Mouse (Mus musculus): ENCODE results near the gene Kif5a. TPM values are rescaled to one million over a fixed set of nuclear protein-coding genes. Genes with fewer than 3 reads are reported as not detected.
A peak's percentile ranks its signal among the peaks of the same experiment; 100 is the strongest.
"Not testable (repeated sequence)": the region's sequence is repeated elsewhere in the genome, so short reads cannot be mapped to it uniquely, and the experiment has no call there.

Kif5a gene
- total RNA-seq, 2 experiments from 2014 or later = 5.4 to 8.0 TPM

DNA sequence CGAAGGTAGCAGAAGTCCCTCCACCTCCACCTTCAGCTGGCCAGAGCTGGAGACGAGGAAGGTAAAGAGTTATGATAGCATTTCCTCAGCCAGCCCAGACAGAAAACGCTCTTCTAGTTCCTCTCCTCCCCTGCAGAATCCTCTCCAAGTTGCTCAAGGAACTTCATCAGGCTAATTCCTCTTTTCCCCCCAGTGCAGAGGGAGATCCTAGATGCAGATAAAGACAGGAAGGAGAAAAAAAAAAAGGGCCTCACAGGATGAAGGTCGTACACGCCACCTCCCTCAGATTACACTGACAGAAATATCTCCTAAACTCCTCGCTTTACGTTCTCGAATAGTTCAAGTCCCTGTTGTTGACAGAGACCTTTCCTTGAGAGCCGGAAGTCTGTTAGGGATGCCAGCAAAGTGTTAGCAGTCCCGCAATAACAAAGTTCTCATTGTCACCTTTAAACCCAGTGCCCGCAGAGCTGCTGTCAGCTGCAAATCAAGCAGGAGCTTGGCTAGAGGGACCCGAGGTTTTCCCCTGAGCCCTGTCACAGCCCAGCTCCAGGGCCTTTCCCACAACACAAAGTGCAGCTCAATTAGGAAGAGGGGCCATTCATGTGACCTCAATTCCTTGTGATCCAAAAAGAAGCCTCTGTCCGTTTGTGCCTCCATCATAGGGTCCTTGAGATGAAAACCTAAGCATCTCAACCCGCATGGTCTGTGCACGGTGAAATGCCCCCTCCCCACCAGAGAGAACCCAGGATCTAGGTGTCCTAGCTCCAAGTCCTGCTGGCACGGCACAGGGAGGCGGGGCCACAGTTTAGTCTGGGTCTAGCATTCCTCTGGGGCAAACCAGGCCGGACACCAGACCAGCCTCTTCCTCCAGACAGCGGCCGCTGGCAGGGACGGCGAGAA, 68.5 kb downstream of the Kif5a start:
- peak; percentile 58 to 66 for DNase-seq (ENCODE audit: low spot score in 2 of 2)

DNA sequence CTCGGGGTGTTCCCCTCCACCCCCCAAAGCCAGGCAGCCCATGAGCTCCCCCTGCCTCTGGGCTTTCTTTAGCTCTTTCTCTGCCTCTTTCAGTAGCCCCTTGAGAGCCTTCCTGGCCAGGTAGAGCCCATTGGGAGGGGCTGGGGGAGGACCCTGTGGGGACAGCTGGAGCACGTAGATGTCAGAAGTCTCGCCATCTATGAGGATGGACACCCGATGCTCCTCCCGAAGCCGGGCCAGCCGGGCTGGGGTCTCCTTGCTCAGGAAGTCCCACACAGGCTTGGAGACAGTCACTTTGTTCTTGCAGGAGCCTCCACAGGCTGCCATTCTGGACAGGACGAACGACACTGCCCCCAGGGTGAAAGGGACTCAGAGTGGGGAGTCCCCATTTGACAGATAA, 70.1 kb downstream of the Kif5a start:
- DNase-seq (ENCODE audit: low spot score in 2 of 2) = no peak

DNA sequence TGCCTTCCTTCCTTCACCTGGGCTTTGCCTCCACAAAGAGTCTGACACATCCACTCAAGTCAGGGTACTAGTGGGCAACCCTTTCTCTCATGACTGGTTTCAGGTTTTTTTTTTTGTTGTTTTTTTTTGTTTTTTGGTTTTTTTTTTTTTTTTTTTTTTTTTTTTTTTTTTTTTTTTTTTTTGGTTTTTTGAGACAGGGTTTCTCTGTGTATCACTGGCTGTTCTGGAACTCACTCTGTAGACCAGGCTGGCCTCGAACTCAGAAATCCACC, 71.2 kb downstream of the Kif5a start:
- not testable (repeated sequence) for DNase-seq (ENCODE audit: low spot score in 2 of 2)

GRCm38 (mm10) chr10:127191191-127192056, 71.7 kb downstream of the Kif5a start:
- DNase-seq (ENCODE audit: low spot score in 2 of 2) = no peak

GRCm38 (mm10) chr10:127190398-127191190, 72.6 kb downstream of the Kif5a start:
- DNase-seq (ENCODE audit: low spot score in 2 of 2) = no peak

GRCm38 (mm10) chr10:127189651-127190381, 73.3 kb downstream of the Kif5a start, which contains the start of gene Arhgef25:
TSS of gene Arhgef25 (minus strand) at chr10:127190083.
- peak; percentile 35 to 50 for DNase-seq (ENCODE audit: low spot score in 2 of 2)

- peak in 1 of 2 experiments; percentile 28 for DNase-seq (ENCODE audit: low spot score in 2 of 2)
Observed at GRCm38 (mm10) chr10:127189116-127189650, 74.0 kb downstream of the Kif5a start.

GRCm38 (mm10) chr10:127188465-127189115, 74.6 kb downstream of the Kif5a start:
- DNase-seq (ENCODE audit: low spot score in 2 of 2) = peak; percentile 58 to 64

- no peak for DNase-seq (ENCODE audit: low spot score in 2 of 2)
Observed at GRCm38 (mm10) chr10:127188079-127188453, 75.1 kb downstream of the Kif5a start.

DNA sequence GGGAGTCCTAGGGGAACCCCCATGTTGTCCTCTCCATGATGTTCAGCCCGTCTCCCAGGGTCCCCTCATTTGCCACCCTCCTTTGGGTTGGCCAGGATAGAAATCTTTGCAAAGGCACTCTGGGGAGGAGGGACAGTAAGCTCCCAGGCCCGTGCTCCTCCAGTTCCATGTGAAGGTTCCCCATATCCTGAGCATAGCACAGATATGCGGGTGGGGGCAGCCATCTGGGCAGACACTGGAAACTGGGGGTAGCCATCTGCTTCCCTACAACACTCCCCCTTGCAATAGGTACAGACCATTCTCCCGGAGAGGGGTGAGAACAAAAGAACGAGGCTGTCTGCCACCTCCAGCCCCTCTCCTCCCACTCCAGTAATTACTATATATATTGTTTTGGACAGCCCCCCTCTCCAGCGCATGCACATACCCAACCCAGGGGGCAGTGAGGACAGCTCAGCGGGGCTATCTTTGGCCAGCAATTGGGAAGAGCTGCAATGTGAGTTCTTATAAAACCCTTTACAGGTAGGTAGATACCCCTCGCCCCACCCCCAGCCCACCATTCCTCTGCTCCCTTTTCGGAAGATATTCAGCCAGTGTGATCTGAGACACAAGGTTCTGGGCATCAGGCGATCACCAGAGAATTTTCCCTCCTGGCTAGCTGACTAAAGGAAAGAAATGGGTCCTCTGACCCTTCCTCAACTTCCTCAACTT, 75.6 kb downstream of the Kif5a start:
- DNase-seq (ENCODE audit: low spot score in 2 of 2) = no peak

GRCm38 (mm10) chr10:127186451-127186850, 76.7 kb downstream of the Kif5a start:
- no peak for DNase-seq (ENCODE audit: low spot score in 2 of 2)

GRCm38 (mm10) chr10:127185506-127185905, 77.6 kb downstream of the Kif5a start:
- no peak for DNase-seq (ENCODE audit: low spot score in 2 of 2)

DNA sequence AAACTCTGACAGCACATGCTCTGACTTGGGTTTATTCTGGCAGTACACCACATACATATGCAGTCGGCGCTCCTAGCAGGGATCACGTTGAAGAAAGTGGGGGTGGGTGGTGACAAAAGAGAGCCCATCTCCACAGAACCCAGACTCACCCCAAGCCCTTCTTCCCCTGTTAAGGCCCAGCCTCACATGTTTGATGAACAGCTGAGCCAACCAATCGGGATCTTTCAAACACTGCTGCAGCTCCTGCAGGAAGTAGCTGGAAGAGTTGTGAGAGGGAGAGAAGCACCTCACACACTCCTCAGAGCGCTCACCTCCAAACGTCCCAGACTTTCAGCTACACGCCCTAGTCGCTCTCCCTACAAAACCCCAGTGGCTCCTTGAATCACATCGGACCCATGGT, 78.0 kb downstream of the Kif5a start:
- DNase-seq (ENCODE audit: low spot score in 2 of 2) = no peak

GRCm38 (mm10) chr10:127183759-127184158, 79.4 kb downstream of the Kif5a start:
- no peak for DNase-seq (ENCODE audit: low spot score in 2 of 2)

- no peak for DNase-seq (ENCODE audit: low spot score in 2 of 2)
Observed at GRCm38 (mm10) chr10:127182624-127183023, 80.5 kb downstream of the Kif5a start.

DNA sequence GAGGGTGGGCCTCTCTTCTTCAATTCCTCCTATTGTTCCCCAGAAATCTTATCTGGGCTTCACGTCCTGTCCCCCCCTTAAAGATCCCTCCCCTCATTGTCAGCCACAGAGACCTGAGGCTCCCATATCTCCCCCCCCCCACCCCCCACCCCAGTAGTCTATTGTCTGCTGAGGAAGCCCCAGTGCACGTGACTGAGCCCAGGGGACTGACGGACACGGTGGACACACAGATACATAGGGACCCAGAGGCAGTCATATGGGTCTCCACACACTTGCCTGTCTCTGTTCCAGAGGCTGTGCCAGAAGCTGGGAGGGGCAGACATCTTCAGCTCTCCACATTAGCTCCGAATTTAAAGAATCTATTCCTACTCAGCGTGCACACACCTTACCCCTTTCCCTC, 81.6 kb downstream of the Kif5a start:
- DNase-seq (ENCODE audit: low spot score in 2 of 2) = no peak

GRCm38 (mm10) chr10:127180695-127181047, 82.5 kb downstream of the Kif5a start:
- no peak for DNase-seq (ENCODE audit: low spot score in 2 of 2)

GRCm38 (mm10) chr10:127179871-127180694, 83.1 kb downstream of the Kif5a start, which contains the start of gene Slc26a10:
TSS of gene Slc26a10 (minus strand) at chr10:127180645.
- no peak for DNase-seq (ENCODE audit: low spot score in 2 of 2)

Data from adrenal gland, adult 18-20 months (tissue).